Mouse (Mus musculus) adrenal gland, adult (tissue): Measurements from ENCODE around the gene Trip13.
A peak's percentile ranks its signal among the peaks of the same experiment; 100 is the strongest.

Experiments
- DNase-seq, 2 experiments: peaks; one replicate each; pipeline ENCODE4 v3.0.0; 2022 to 2023; ENCODE audit warnings: low spot score in 1 of 2; ENCODE audit not compliant: inconsistent age in 2 of 2

Trip13 gene

DNA sequence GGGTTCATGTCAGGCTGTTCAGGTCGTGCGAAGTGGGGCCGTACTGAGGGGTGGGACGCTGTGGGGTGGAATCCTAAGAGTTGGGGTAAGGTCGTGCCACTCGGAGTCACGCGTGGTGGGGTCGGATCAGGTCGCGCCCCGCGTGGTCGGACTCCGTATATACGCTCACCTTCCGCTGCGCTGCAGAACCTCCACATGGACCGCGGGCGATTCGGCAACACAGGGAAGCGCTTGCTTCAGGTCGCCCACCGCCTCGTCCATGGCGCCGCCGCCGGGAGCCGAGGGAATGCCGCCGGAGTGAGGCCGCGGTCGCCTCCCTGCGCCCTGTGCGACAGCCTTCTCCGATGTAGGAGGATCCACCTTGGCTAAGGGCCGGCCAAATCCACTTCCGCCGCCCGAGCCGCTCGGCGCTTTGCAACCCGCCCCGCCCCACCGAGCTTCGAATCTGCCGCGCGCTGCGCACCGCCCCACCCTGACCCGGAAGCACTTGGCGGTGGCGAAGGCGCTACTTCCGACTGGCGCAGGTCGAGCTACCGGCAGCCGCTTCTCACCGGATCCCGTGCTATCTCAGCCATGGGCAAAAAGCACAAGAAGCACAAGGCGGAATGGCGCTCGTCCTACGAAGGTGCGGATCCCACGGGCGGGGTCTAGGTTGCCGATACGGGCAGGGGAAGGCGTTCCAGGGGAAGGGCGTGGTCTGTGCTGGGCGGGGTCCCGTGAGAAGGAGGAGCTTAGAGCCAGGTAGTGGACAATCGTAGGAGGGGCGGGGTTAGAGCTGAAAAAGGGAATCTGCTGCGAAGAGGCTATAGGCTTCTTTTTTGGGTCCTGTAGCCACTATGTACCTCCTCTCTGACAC lies at the start of gene Trip13, which contains the start of gene Brd9:
TSS of gene Trip13 (minus strand) at position 464 of the 856 bp plus-strand sequence.
TSS of gene Brd9 (plus strand) at position 491 of the 856 bp plus-strand sequence.
- peak; percentile 94 to 99 for DNase-seq

DNA sequence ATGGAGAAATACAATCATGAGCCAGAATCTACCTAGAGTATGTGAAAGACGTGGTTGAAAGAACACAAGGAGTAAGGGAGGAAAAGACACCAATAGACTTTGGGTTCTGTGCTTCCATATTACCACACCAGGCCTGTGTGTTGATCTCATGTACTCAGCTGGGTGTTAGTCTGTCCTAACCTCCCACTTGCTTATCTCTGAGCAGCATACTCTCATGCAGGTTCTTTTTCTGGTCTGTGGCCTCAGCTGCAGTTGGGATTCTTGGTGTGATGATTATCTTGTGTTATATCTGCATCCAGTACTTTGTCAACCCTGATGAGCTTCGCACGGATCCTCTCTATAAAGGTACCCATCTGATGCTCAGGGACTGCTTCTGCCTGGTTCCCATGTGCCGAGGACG lies 39.4 kb upstream of the Trip13 start:
- no peak for DNase-seq

DNA sequence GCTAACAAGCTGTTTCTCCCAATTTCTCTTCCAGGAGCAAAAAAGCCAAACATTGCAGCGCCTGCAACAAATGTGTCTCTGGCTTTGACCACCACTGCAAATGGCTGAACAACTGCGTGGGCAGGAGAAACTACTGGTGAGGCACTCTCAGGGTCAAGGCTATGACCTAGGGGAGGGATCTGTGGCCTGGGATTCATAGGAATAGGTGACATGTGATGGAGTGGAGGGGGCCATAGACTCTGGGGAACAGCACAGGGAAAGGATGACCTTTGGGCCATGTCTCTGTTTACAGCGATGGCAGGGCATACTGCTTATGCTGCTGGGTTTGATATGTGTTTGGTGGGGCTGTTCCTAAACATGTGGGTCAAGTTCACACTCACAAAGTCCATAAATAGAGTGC lies 36.9 kb upstream of the Trip13 start:
- no peak for DNase-seq

DNA sequence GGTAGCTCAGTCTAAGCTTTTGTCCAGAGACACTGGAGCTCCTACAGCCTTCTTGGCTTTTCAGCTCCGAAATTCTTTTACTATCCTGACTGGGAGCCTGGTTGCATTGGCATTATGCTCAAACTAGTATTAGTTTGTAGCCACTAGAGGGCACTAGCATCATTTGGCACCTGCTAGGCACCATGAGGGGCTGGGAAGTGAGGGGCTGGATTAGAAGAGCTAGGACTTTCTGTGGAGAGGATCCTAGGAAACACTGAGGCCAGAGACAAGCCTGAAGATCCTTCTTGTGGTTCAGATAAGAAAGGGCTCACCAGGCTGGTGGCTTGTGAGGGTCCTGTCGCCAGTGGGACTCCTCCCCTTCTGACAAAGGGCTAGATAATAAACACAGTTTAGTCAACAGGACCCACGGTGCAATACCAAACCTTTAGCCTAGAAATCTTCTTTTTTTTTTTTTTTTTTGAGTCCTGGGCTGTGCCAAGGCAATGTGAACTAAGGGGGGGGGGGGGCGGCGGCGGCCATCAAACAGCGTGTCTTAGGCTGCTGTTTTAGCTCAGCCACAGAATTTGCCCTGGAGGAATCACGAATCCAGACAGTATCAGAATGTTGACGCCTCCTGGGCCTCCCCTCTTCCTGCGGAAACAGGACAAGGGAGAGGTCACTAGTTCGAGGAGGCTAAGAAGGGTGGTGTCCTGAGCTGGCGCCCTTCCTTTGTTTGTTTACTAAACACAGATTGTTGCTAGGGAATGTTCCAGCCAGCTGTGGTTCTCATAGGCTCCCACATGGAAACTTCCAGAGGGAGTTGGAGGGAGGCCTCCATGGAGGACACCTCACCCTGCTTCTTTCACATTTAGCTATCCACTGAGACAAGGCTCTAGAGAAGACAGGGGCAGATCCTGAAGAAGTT lies 33.2 kb upstream of the Trip13 start:
- peak; percentile 58 to 92 for DNase-seq

DNA sequence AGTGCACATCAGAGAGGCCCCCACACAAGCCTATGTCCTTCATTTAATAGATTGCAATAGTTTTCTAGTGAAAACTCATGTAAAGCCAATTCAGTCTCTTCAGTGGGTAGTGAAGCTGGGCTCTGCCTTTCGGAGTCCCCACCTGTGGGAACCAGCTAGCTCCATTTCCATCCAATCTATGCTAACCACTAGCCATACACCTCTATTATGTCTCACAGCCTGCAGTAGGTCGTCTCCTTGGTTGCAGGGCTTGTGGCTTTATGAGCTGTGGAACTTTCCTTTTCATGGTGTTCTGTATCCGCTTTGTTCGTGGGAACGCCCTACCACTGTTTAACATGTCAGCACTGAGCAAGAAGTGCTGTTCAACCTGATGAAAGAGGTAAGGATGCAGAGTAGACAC lies 26.0 kb upstream of the Trip13 start, which contains the start of gene Zdhhc11:
TSS of gene Zdhhc11 (plus strand) at position 301 of the 400 bp plus-strand sequence.
- no peak for DNase-seq

DNA sequence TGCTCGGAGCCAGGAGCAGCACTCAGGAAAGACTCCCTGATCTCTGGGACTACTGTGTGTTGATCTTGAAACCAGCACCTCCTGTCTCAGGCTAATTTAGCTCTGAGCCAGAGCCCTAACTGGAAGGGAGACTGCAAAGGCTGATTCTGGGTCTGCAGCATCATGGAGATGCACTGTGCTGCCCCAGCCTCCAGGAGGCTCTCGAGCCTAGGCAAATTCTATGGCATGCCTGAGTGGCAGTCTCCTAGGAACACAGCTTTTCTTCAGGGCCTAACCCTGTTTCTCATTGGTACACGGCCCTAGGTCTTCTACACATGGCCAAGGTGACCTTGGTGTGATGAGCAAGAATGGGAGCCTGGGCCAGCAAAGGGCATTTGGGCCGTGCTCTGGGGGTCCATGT lies 23.6 kb upstream of the Trip13 start:
- no peak for DNase-seq

DNA sequence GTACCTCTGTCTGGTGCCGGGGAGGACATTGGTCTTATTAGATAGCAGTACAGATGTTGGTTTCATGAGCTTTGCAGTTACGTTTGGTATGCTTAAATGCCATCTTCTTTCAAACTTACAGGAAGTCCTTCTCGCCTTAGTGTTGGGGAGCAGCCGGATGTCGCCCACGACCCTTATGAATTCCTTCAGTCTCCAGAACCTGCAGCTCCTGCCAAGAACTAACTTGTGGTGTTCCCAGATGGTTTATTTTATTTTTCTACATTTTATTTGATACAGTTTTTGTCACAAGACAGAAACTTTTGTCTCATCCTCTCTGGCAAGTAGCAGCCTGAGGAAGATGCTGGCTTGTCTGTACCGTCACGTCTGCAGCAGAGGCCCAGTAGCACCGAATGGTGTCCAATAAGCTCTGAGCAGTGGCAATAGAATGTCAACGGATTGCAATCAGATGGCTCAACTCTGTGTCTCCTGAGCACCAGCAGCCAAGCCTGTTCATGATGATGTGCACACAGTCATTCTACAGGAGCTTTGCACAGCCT lies 22.6 kb upstream of the Trip13 start:
- no peak for DNase-seq

DNA sequence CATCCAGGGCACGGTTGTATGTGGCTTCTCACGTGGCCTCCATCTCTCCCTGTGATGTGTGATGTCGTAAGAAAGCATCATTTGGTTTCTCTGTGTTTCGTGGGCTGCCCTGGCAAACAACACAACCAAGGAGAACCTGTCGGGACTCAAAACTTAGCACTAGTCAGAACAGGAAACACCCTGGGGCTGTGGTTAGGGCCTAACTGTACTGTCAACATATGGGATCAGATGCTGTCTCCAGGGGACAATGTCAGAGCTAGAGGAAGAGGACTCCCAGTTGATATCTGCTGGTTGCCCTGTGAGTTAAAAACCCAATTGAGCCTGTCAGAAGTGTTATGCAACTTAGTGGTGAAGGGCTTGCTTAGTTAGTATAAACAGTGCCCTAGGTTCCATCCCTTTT lies 17.9 kb upstream of the Trip13 start:
- DNase-seq = no peak

DNA sequence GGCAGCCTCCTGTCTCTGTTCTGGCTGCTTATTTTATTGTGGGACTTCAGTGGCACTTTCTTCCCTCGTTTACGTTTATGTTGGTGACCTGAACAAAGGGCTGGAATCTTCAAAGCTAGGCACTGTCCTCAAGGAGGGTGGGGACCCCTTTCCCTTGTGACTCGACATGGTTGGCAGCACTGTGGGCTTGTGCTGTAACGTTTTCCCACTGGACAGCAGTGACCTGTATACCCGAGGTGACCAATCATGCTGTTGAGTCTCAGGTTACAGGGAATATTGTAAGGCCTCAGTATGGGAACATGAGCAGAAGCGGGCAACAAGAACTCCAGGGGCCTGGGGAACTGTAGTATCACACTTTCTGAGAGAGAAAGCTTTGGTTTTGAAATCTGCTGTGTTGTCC lies 17.1 kb upstream of the Trip13 start:
- no peak for DNase-seq

DNA sequence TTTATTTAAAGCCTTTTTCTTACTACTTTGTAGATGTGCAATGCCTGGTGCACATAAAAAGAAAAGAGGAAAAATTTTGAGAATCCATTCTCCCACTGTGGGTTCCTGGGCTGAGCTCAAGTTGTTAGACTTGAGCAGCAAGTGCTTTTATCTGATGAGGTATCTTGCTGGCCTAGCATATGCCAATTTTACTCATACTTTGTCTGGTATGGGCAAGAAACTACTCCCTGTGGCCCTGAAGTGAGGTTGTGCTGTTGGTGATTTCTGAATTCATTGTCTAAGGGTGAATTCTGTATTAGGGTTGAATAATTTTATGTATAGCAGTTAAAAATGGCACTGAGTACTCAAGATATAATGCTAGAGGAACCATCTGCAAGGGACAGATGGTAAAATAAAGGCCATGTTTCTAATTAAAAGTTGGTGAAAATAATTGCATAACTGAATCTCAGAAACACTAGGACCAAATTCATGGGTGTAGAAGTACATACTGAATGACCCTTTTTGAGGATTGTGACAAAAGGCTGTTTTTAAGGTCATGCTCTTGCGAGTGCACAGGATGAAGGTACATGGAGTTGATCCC lies 16.1 kb upstream of the Trip13 start:
- DNase-seq = no peak

DNA sequence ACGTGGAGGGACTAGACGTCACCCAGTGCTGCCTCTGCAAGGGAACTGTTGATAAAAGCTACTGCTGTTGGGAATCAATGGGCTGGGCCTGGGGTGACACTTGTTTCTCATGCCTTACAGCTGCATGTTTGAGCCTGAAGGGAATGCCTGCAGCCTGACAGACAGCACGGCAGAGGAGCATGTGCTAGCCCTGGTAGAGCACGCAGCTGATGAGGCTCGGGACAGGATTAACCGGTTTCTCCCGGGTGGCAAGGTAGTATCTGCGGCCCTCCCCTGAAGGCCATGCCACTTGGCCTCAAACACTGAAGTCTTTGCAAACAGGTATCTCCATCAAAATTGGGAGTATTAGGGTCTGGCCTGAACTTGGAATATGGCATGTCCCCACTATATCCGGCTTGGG lies 7.0 kb upstream of the Trip13 start:
- DNase-seq = no peak

DNA sequence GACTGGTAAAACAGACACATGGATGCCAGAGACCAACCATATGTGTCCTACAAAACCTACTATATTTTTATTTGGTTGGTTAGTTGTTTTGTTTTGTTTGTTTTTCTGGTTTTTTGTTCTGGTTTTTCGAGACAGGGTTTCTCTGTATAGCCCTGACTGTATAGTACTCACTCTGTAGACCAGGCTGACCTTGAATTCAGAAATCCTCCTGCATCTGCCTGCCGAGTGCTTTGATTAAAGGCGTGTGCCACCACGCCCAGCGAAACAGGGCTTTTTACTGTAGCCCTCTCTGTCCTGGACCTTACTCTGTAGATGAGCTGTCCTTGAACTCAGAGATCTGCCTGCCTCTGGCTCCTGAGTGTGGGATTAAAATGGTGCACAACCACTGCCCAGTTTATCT lies 1.5 kb upstream of the Trip13 start:
- DNase-seq = no peak

DNA sequence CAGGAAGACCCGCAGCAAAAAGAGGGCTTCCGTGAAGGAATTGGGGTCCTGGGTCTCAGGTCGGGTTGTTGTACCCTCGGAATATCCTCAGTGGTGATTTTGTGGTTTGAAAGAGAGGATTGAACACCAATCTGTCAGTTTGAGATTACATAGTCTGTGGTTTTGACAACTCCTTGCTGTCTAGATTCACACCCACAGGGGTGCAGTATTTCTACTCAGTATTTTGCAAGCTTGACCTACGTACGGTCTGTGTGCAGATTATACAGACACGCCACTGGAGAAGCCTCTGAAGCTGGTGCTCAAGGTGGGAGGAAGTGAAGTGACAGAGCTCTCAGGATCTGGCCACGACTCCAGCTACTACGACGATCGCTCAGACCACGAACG lies 585 bp upstream of the Trip13 start:
- no peak for DNase-seq

DNA sequence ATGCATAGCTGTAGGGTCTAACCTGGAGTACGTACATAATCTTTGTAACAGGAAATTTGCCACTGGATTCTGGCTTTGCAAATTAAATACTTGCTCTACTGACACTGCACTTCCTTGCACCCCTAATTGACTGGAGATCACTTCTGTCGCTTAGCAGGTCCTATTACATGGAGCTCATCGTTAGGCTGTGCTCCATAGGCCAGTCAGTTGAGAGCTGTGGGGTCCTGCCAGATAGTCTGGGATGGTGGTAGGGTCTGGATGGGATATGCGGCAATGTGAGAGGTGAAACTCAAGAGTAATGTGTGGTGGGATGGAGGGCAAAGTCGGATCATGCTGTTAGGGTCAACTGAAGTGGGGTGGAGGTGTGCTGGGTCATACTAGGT lies 655 bp downstream of the Trip13 start:
- no peak for DNase-seq

DNA sequence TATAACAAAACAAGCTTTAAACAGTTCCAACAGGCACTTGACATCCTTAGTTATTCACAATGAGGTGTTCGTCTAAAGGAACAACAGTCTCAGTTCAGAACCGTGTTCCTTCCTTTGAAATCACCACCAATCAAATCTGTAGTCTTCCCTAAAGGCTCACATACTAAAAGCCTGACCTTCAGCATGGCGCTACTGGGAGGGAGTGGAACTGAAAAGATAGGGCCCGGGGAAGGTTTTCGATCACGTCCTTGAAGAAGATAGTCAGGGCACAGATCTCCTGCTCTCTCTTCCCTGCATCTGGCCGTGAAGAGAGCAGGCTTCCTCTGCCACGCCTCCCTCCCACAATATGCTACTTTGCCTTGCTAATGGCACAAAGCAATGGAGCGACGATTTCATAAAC lies 5.4 kb downstream of the Trip13 start:
- DNase-seq = no peak

DNA sequence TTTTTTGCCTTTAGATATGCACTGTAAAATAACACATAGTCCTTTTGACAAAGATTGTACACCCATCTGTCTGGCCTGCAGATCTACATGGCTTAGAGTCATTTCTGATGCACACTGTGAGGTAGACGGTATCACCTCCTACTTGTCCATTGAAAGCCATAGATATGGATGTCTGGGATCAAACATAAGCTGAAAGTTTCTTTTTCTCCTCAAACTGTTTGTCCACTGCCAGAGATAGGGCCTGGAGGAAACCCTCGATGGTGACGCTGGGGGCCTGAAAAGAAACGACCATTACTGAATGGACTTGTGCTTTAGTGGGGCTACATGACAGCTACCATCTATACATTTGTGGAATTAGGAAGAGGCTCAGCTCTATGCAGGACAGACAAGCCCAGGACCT lies 24.5 kb downstream of the Trip13 start:
- no peak for DNase-seq

DNA sequence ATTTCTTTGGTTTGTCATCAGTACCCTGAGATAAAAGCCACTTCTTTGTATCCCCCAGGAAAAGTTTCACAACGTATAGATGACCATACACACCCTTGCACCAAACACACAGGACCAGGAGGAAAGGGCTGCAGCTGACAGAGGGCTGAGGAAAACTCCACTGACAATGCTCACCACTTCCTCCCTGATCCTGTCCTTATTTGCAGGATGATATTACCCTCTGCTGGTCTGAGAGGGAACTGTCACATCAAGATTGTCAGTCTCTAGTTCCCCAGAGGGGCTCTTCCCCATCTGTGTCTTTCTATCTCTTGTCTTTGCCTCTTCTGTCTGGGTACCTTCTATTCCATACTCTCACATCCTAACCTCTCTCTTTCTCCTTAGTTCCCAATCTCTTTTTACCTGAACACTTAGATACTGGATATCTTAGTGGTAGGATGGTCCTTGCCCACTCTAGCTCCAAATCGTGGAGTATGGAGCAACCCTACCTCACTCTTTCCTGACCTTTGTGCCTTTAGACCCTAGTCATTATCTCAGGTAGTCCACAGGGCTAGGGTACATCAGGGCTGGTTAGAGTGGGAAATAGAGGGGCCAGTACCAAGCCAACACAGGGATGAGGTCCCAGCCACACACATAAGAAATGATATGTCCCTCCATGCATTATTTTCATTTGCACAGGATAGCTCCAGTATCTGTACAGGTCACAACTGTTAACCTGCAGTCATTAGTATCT lies 29.7 kb downstream of the Trip13 start:
- peak; percentile 19 to 82 for DNase-seq

DNA sequence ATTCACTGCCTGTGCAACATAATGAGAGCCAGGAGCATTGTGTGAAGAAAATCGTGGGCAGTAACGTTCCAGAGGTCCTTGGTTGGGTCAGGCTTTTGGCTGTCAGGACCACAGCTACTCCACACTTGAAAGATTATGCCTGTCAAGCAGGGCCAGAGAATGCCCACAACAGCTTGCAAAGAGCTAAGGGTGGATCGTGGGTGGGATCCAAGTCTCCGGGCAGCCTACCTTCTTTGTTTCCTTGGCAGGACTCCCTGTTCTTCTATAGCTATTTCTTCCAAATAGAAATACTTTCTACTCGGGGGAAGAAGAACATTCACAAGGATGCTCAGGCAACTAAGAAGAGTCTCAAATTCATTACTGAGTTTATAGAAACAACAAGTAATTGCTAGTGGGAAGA lies 30.4 kb downstream of the Trip13 start:
- no peak for DNase-seq

DNA sequence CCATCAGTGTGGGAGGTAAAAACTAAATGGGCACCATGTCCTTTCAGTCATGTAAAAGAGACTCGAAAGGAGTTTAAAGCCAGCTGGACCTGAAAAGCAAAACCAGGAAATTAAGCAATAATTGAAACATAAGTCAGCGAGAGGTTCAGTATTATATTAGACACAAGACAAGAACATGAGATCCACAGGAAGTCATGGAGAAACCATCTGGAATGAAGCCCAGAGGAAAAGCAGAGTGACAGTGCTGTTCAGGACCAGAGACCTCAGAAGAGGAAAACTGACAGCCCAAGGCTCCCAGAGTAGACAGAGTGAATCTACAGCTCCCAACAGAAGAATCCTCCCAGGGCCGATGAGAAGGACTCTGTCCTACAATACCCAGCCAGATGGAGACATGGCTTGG lies 40.0 kb downstream of the Trip13 start:
- DNase-seq = no peak

DNA sequence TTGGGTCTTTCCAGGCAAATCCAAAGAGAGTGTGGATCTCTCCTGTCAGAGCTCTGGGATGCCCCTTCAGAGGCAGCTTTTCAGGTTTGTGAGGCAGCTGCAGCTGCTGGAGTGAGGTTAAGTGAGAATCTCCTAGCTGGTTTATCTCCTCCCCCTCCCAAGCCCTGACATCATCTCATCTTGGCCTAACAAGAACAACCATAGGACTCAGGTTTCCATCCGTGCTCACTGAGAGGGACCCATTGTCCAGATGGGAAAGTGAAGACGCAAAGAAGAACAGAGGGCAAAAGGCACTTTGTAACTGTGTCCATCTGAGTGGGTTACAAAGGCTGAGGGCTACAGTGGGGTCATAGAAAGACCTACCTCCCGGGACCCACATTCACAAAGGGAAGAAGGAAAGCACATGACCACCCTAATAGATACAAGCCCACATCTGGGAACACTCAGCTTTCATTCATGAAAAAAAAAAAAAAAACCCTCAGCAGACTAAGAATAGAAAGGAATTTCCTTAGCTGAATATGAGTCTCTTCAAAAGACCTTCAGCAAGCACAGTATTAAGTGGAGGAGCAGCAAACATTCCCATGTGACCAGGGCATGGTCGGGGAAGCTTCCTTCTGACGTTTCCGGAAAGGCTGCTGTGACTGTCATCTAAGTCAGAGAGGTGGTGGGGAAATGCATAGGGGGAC lies 44.9 kb downstream of the Trip13 start:
- peak; percentile 17 to 42 for DNase-seq
